Mouse (Mus musculus) embryonic facial prominence, embryonic 12.5 days (tissue): ENCODE measurements around the gene Orai3. TPM values are rescaled to one million over a fixed set of nuclear protein-coding genes. Genes with fewer than 3 reads are reported as not detected.

ENCODE experiments used
- ATAC-seq: fragments of 200-750 bp; cut with Nextera tagmentation; 2 replicates; pipeline ENCODE4 v1.8.0; 2017; ENCODE audit not compliant: insufficient number of reproducible peaks, insufficient read depth, low FRiP score, low TSS enrichment
- H3K27ac ChIP-seq: fragments of 300-500 bp; sonication (generic); 2 replicates; pipeline ENCODE4 v1.5.1; 2016; ENCODE audit warnings: mild to moderate bottlenecking
- H3K27me3 ChIP-seq: fragments of 300-500 bp; sonication (generic); 2 replicates; pipeline ENCODE4 v1.6.1; 2016; ENCODE audit warnings: mild to moderate bottlenecking, moderate library complexity
- H3K36me3 ChIP-seq: fragments of 300-500 bp; sonication (generic); 2 replicates; pipeline ENCODE4 v1.6.1; 2016; ENCODE audit warnings: mild to moderate bottlenecking
- H3K4me1 ChIP-seq: fragments of 300-500 bp; sonication (generic); 2 replicates; pipeline ENCODE4 v1.6.1; 2016
- H3K4me2 ChIP-seq: fragments of 300-500 bp; sonication (generic); replicated peaks from 2 replicates; pipeline ENCODE4 v1.6.1; 2016; ENCODE audit warnings: mild to moderate bottlenecking, moderate library complexity
- H3K4me3 ChIP-seq: fragments of 300-500 bp; sonication (generic); 2 replicates; pipeline ENCODE4 v1.5.1; 2016; ENCODE audit warnings: mild to moderate bottlenecking
- H3K9ac ChIP-seq: fragments of 300-500 bp; sonication (generic); 2 replicates; pipeline ENCODE4 v1.6.1; 2016; ENCODE audit warnings: mild to moderate bottlenecking, moderate library complexity
- H3K9me3 ChIP-seq: fragments of 300-500 bp; sonication (generic); 2 replicates; pipeline ENCODE4 v1.6.1; 2016; ENCODE audit warnings: mild to moderate bottlenecking, moderate library complexity
- WGBS: fragments of 180-500 bp; shearing (Covaris S2); methylation state at CpG from one replicate; pipeline ENCODE4 v1.1.7; 2016; 5-methylcytosine and 5-hydroxymethylcytosine counted together
- polyA plus RNA-seq: library from polyadenylated mRNA; unstranded; fragments of >200 nt; fragmentation: Nextera tagmentation; extraction: Ambion mirVana; gene quantifications from 2 replicates; pipeline ENCODE4 v1.2.1, GENCODE M21; 2016

Gene Orai3
- polyA plus RNA-seq, 1 experiment from 2014 or later = 16.7 TPM

DNA sequence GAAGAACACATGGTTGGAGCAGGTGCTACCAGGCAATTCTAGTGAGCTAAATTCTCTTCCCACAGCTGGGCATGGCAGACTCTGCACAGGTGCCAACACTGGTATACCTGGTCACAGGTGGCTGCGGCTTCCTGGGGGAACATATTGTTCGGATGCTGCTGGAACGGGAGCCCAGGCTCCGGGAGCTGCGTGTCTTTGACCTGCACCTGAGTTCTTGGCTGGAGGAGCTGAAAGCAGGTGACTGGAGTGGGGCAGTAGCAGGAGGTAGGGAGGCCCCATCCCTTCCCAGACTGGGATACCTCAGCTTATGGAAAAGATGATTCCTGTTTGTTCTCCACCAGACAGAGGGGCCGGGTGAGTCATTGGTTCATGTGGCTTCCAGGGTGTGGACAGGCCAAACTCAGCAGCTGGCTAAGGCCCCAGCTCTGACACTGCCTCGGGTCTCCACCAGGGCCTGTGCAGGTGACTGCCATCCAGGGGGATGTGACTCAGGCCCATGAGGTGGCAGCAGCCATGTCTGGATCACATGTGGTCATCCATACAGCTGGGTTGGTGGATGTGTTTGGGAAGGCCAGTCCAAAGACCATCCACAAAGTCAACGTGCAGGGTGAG lies 31.5 kb downstream of the Orai3 start:
- H3K4me2 ChIP-seq = peak overlapping the region; percentile 35; the same call in 1 of the 2 replicates
- no peak overlapping the region for H3K9ac ChIP-seq
- peaks cover 63% of the 10 kb centered on the region for H3K36me3 ChIP-seq
- H3K4me3 ChIP-seq = no peak overlapping the region
- H3K27me3 ChIP-seq = no peaks in the 10 kb centered on the region
- H3K4me1 ChIP-seq = peaks cover 5% of the 10 kb centered on the region; the same call in 1 of the 2 replicates
- no peak overlapping the region for H3K27ac ChIP-seq
- no peaks in the 10 kb centered on the region for H3K9me3 ChIP-seq
- no peak for ATAC-seq
- WGBS = 96% methylated on average over 8 of the region's 8 CpGs

DNA sequence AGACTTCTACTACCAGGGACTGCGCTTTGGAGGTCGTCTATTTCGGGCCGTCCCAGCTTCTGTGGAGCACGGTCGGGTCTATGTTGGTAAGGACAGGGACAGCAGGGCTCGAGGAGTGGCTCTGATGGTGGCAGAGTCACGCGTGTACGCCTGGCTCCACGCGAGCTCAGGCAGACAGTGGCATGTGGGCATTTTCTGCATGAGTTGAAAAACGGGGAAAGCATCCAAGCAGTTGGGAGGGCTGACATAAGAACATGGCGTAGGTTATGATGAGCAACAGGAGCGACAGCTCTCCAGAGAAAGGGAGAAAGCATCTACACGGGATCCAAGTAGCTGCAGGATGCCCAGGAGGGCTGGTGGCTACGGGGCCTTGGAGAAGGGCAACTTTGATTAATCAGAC lies 32.7 kb downstream of the Orai3 start:
- ATAC-seq = no peak
- Histone ChIP-seq H3K36me3 (peaks cover 58% of the 10 kb centered on the region), H3K27ac (no peak overlapping the region), H3K4me2 (no peak overlapping the region), H3K4me1 (peaks cover 5% of the 10 kb centered on the region; the same call in 1 of the 2 replicates), H3K9me3 (no peaks in the 10 kb centered on the region), H3K27me3 (no peaks in the 10 kb centered on the region), H3K4me3 (no peak overlapping the region), H3K9ac (no peak overlapping the region)
- 91% methylated on average over 17 of the region's 17 CpGs for WGBS

GRCm38 (mm10) chr7:127808821-127809220 lies 39.2 kb downstream of the Orai3 start:
- no peak overlapping the region for H3K4me3 ChIP-seq
- no peak overlapping the region for H3K4me2 ChIP-seq
- H3K9me3 ChIP-seq = no peaks in the 10 kb centered on the region
- ATAC-seq = no peak
- no peak overlapping the region for H3K9ac ChIP-seq
- 82% methylated on average over 5 of the region's 5 CpGs for WGBS
- no peaks in the 10 kb centered on the region for H3K27me3 ChIP-seq
- no peaks in the 10 kb centered on the region for H3K4me1 ChIP-seq
- peaks cover 48% of the 10 kb centered on the region for H3K36me3 ChIP-seq
- no peak overlapping the region for H3K27ac ChIP-seq

GRCm38 (mm10) chr7:127809846-127810245 lies 40.2 kb downstream of the Orai3 start:
- Histone ChIP-seq H3K36me3 (peaks cover 57% of the 10 kb centered on the region), H3K27ac (no peak overlapping the region), H3K4me1 (no peaks in the 10 kb centered on the region), H3K4me2 (no peak overlapping the region), H3K27me3 (no peaks in the 10 kb centered on the region), H3K9ac (no peak overlapping the region), H3K9me3 (no peaks in the 10 kb centered on the region), H3K4me3 (no peak overlapping the region)
- ATAC-seq = no peak
- WGBS = 88% methylated on average over 1 of the region's 1 CpGs

- 72% methylated on average over 10 of the region's 10 CpGs for WGBS
- H3K27me3 ChIP-seq = no peaks in the 10 kb centered on the region
- H3K9me3 ChIP-seq = no peaks in the 10 kb centered on the region
- no peak overlapping the region for H3K27ac ChIP-seq
- H3K36me3 ChIP-seq = peaks cover 57% of the 10 kb centered on the region
- H3K4me1 ChIP-seq = no peaks in the 10 kb centered on the region
- H3K4me3 ChIP-seq = no peak overlapping the region
- no peak overlapping the region for H3K4me2 ChIP-seq
- no peak overlapping the region for H3K9ac ChIP-seq
- ATAC-seq = no peak
Observed at GRCm38 (mm10) chr7:127810650-127811049, 41.0 kb downstream of the Orai3 start.

- WGBS = 82% methylated on average over 4 of the region's 4 CpGs
- Histone ChIP-seq H3K4me3 (no peak overlapping the region), H3K27ac (no peak overlapping the region), H3K4me2 (no peak overlapping the region), H3K36me3 (peaks cover 56% of the 10 kb centered on the region), H3K9me3 (no peaks in the 10 kb centered on the region), H3K4me1 (peaks cover 6% of the 10 kb centered on the region; the same call in 1 of the 2 replicates), H3K9ac (no peak overlapping the region), H3K27me3 (no peaks in the 10 kb centered on the region)
- no peak for ATAC-seq
Observed at GRCm38 (mm10) chr7:127811240-127811639, 41.6 kb downstream of the Orai3 start.

DNA sequence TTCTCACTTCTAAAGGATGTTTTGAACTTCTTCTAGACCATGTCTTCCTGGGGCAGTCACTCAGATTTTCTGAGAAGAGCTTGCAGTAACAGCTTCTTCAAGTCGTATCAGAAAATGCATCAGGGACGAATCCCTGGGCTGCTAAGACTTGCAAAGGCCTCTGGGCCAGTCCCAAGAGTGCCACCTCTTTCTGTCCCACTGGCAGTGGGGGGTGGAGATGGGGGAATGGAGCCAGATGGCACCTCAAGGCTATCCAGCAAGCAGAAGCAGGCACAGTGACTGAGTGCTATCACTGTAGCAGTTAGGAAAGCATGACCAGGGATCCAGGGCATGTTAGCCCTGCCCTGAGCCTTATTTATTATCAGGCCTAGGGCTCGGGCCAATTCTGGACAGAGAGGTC lies 42.7 kb downstream of the Orai3 start:
- H3K4me1 ChIP-seq = peaks cover 8% of the 10 kb centered on the region; the same call in 1 of the 2 replicates
- WGBS = 84% methylated on average over 3 of the region's 3 CpGs
- no peak overlapping the region for H3K4me2 ChIP-seq
- no peak for ATAC-seq
- no peak overlapping the region for H3K9ac ChIP-seq
- no peaks in the 10 kb centered on the region for H3K27me3 ChIP-seq
- peaks cover 50% of the 10 kb centered on the region for H3K36me3 ChIP-seq
- H3K27ac ChIP-seq = no peak overlapping the region
- no peak overlapping the region for H3K4me3 ChIP-seq
- H3K9me3 ChIP-seq = no peaks in the 10 kb centered on the region

- H3K4me1 ChIP-seq = peaks cover 8% of the 10 kb centered on the region; the same call in 1 of the 2 replicates
- H3K9me3 ChIP-seq = no peaks in the 10 kb centered on the region
- no peak overlapping the region for H3K4me3 ChIP-seq
- no peak for ATAC-seq
- no peak overlapping the region for H3K9ac ChIP-seq
- H3K27ac ChIP-seq = no peak overlapping the region
- 83% methylated on average over 4 of the region's 4 CpGs for WGBS
- no peaks in the 10 kb centered on the region for H3K27me3 ChIP-seq
- no peak overlapping the region for H3K4me2 ChIP-seq
- peaks cover 39% of the 10 kb centered on the region for H3K36me3 ChIP-seq
Observed at GRCm38 (mm10) chr7:127813821-127814220, 44.2 kb downstream of the Orai3 start.

GRCm38 (mm10) chr7:127814241-127814921 lies 44.8 kb downstream of the Orai3 start:
- WGBS = 87% methylated on average over 19 of the region's 19 CpGs
- Histone ChIP-seq H3K27me3 (no peaks in the 10 kb centered on the region), H3K9ac (no peak overlapping the region), H3K9me3 (no peaks in the 10 kb centered on the region), H3K36me3 (peaks cover 34% of the 10 kb centered on the region), H3K27ac (no peak overlapping the region), H3K4me3 (no peak overlapping the region), H3K4me2 (no peak overlapping the region), H3K4me1 (peaks cover 8% of the 10 kb centered on the region; the same call in 1 of the 2 replicates)
- ATAC-seq = no peak

DNA sequence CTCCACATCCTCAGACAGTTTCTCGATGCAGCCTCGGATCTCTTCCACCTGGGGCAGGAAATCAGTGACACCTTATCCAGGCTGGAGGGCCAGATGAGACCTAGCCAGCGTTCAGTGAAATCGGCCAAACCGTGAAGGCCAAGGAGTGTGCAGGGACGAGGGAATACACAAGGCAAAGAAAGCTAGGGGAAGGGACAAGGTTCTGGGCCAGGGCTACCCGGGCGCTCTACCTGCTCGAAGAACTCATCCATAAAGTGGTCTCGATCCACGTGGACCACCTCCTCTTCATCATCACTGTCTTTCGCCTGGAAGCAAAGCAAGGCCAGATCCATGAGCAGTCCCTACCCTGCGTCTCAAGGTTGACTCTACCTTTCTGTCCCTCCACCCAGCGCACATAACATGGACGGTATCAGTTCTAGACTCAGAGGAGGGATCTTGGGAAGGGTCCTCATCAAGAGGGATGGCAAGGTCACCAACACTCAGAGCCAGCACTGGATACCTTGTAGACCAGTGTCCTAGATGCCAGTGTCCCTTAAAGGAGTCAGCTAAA lies 45.6 kb downstream of the Orai3 start:
- ATAC-seq = no peak
- no peaks in the 10 kb centered on the region for H3K9me3 ChIP-seq
- H3K4me1 ChIP-seq = peaks cover 8% of the 10 kb centered on the region; the same call in 1 of the 2 replicates
- H3K4me3 ChIP-seq = no peak overlapping the region
- H3K36me3 ChIP-seq = peaks cover 26% of the 10 kb centered on the region
- H3K9ac ChIP-seq = no peak overlapping the region
- no peaks in the 10 kb centered on the region for H3K27me3 ChIP-seq
- WGBS = 92% methylated on average over 15 of the region's 15 CpGs
- H3K27ac ChIP-seq = no peak overlapping the region
- no peak overlapping the region for H3K4me2 ChIP-seq

GRCm38 (mm10) chr7:127815954-127816821 lies 46.6 kb downstream of the Orai3 start:
- no peaks in the 10 kb centered on the region for H3K9me3 ChIP-seq
- H3K27ac ChIP-seq = no peak overlapping the region
- WGBS = 64% methylated on average over 15 of the region's 15 CpGs

More at GRCm38 (mm10) chr7:127815954-127816821, 46.6 kb downstream of the Orai3 start:
- 0 out of 2 replicates have a peak overlapping the region, but pooled peaks have one; percentile 15 for H3K9ac ChIP-seq
- no peak overlapping the region for H3K4me2 ChIP-seq
- H3K4me3 ChIP-seq = no peak overlapping the region
- no peaks in the 10 kb centered on the region for H3K27me3 ChIP-seq
- H3K36me3 ChIP-seq = peaks cover 16% of the 10 kb centered on the region
- H3K4me1 ChIP-seq = peaks cover 8% of the 10 kb centered on the region; the same call in 1 of the 2 replicates
- 0 out of 2 replicates have a peak, but pooled peaks have one; percentile 29 for ATAC-seq
